Mouse (Mus musculus): ENCODE measurements at regions not wholly inside any gene's neighbourhood (a gene's known extent, or its start where the extent isn't known, plus 50 kb on each side); places are given as distances from the start of the nearest gene placed in this dataset.

DNA sequence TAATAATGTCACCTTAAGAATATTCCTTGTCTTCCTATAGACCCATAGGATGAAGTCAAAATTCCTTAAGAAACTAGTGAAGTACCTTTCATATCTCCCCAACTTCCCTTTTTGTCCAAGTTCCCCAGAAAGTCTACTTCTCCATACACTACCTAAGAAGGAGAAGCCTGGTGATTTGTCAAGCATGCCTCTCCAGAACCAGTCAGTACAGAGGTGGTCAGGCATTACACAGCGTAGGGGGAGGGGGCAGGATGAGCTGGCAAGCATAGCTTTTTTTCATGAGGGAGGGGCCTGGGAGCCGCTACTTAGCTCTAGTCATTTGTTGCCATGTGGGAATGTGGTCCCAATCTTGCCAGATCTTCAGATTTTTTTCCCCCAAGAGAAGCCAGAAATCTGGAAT is 54.0 kb upstream of the Satb2 start:
- intact Hi-C loops (cut with DNase I), result no loop called here
- DNase-seq, result no peak

DNA sequence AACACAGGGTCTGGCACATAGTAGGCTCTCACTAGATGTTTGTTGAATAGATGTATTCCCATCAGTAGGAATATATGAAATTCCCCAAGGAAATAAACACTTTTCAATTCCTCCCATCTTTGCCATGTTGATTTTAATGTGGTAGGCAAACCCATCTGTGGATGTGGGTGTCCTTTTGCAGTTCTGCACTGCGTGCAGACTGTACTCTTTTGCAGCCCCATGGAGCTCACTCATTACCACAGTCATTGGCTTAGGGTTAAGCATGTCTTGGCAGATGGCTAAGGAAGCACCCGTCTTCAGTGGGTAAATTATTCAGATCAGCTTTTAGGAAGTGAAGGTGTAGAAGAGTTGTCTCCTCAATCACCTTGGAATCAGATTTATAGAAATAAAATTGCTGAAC is 54.8 kb upstream of the Satb2 start:
- DNase-seq, result no peak
- intact Hi-C loops (cut with DNase I), result no loop called here

DNA sequence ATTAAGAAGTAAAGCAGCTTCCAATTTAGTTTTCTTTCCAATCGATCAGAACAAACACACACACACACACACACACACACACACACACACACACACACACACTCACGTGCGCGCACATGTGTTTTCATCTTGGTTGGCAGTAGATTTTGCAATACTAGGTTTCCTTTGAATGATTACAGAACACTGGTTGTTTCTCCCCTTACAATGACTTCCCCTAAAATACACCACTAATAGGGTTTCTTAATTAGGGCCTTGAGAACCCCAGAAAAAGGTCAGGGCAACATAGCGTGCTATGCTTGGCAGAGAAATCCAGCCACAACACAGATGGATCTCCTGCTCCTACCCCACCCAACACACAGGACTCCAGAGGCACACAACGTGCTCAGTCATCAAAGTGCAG is 56.0 kb upstream of the Satb2 start:
- intact Hi-C loops (cut with DNase I), result no loop called here

DNA sequence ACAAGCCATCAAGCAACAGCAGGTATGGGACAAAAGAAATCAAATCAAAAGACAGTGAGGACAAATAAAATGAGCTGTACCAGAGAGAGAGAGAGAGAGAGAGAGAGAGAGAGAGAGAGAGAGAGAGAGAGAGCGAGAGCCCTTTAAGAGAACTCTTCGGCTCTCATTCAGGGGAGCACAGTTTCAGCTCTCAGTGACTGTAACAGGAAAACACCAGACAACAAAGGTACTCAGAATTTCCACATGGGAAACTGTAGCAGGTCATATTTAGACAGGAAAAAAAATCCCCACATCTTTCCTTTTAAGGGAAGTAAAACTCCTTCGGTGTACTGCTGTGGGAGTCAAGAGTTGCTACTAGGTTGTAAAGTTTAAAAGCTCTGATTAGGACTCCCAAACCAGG is 57.9 kb upstream of the Satb2 start:
- intact Hi-C loops (cut with DNase I), result no loop called here
- DNase-seq, result no peak

More for the DNA sequence above, 56.0 kb upstream of the Satb2 start:
- no peak for DNase-seq

DNA sequence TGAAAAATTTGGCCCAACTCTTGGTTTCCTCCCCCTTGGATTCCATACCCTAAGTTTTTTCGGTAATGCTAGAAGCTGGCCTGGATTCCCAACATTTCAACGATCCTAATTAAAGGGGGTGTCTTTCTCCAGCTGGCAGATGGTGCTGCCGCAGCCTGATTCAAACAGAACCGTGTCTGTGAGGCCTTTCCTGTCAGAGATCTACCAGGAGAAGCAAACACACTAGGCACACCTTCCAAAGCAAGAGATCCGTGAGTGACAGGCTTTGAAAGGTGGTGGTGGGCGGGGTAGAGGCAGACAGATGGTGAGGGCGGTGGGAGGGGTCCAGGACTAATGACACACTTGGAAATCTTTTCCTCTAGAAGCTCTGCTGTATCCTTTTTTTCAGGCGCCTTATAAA is 61.8 kb upstream of the Satb2 start:
- intact Hi-C loops (cut with DNase I), result no loop called here
- DNase-seq, result no peak

DNA sequence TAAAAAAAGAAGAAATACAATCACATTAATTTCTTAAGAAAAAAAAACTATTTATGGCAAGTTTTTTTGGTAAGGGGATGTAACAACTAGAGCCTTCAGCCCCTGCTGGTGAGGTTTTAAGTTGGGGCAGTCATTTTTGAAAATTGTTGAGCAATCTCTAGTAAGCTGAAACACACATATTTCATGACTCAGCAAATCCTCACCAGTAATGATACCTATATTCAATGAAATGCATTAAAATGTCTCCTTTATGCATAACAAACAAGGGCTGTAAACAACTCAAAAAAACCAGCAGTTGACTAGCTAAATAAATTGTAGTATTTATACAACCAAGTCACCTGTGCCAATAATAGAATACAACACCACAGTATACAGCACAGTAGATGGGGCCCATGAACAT is 63.1 kb upstream of the Satb2 start:
- no peak for DNase-seq
- intact Hi-C loops (cut with DNase I), result no loop called here

DNA sequence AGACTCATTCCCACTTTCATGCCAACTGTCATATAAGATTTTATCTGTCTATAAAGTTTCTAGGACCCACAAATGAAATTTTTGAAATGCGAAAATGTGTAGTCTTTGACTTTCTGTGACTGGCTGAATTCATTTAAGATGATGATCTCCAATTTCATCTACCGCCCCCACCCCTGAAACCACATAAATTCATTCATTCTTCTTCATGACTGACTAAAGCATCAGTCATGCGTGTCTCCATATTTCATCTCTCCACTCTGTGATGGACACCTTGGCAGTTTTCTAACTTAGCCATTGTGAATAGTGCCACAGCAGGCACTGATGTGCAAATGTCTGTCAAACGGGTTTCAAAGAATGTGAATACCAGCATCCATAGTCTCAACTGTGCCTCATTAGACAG is 75.4 kb upstream of the Satb2 start:
- intact Hi-C loops (cut with DNase I), result no loop called here

DNA sequence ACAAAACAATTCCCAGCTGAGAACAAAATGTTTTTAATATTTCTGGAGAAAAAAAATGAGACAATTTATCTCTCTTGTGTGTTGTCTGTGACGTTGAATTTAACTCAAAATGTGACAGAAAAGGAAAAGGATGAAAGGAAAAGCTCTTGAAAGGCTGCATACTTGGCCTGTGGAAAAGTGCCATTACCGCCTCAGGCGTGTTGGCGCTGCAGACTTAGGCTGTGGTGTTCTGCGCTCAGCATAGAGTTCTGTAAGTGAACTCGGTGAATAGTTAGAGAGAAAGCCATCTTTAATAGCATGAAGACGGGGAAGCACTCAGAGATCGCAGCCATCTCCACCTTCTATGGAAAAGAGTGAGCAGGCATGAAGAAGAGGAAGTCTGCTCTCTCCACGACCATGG is 77.5 kb upstream of the Satb2 start:
- intact Hi-C loops (cut with DNase I), result no loop called here

More for the DNA sequence above, 75.4 kb upstream of the Satb2 start:
- no peak for DNase-seq

DNA sequence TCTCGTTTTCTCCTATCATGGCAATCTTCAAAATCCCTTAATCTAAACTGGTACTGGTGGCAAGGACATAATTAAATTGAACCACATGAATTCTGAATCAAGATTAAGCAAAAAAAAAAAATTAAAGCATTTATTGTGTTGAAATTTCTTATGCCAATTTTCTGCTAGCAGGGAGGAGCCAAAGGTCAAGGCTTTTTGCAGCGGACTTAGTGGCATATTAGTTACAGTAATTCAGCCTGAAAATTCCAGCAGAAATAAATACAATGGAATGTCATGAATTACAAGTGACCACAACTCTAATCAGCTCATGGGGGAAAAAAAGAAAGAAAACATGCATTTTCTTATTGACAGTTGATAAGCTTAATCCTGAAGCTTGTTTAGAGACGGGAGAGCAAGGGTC is 80.8 kb upstream of the Satb2 start:
- no peak for DNase-seq
- intact Hi-C loops (cut with DNase I), result no loop called here

More for the DNA sequence above, 77.5 kb upstream of the Satb2 start:
- DNase-seq, result no peak

DNA sequence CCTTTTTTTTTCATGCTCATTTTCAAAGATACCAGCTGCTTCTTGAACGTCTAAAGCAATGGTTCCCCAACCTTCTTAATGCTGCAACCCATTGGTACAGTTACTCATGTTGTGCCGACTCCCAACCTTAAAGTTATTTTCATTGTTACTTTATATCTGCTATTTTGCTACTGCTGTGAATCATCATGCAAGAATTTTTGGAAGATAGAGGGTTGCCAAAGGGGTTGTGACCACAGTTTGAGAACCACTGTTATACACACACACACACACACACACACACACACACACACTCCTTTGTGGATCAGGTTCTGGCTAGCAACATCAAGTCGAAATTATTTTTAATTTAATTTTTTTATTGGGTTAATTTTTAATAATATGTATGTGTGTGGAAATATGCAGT is 96.8 kb upstream of the Satb2 start:
- intact Hi-C loops (cut with DNase I), result no loop called here
- no peak for DNase-seq

DNA sequence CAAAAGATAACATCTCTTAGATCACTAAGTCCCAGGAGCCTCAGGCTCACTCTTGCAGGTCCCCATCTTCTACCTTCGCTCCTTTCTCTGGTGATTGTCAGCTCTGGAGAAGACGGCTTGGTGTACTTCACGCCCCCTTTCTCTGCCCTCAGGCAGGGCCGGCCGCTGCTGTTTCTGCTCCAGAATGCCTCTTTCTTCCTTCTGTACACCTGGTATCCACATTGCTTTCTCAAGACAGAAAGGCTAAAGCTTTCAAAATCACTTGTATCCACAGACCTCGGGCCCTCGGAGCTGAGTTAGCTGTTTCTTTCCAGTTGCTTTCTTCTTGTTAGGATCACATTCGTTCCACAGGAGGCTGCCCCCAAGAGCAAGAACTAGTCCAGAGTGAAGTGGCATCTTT is 98.2 kb upstream of the Satb2 start:
- intact Hi-C loops (cut with DNase I), result no loop called here
- no peak for DNase-seq

DNA sequence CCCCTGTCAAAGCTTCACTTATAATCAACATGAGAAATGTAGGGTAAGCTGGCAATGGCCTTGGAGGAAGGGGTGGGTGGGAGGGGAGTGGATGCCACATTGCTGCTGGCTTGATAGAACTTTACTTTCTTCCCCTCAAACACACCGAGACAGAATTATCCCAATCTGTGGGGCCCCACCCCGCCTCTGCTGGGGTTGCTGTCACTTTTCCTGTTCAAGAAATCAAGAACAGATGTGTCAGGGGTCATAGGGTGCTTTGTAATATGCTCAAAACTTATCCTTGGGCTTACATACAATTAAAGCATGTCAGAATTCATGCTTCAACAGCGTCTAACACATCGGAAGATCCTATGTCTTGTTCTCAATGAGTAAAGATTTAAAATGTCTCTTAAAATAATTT is 101.9 kb upstream of the Satb2 start:
- intact Hi-C loops (cut with DNase I), result no loop called here
- no peak for DNase-seq

DNA sequence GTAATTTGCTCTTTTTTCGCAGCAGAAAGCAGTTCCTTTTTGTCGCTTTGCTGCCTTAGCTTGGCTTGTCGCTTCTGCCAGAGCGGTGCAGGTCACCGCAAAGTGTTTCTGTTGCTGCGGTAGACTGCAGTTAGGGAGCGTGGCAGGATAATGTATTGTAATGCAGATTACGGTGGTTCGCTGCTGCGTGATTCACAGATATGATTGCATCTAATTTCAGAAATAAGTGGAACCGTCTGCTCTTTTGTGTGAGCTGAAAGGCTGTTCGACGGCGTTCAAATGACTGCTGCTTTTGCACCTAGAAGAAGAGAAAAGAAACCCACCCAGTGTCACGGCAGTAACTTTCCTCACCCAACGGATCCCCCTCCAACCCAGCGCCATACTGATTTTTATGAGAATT is 104.7 kb upstream of the Satb2 start:
- DNase-seq, result no peak
- intact Hi-C loops (cut with DNase I), result no loop called here

DNA sequence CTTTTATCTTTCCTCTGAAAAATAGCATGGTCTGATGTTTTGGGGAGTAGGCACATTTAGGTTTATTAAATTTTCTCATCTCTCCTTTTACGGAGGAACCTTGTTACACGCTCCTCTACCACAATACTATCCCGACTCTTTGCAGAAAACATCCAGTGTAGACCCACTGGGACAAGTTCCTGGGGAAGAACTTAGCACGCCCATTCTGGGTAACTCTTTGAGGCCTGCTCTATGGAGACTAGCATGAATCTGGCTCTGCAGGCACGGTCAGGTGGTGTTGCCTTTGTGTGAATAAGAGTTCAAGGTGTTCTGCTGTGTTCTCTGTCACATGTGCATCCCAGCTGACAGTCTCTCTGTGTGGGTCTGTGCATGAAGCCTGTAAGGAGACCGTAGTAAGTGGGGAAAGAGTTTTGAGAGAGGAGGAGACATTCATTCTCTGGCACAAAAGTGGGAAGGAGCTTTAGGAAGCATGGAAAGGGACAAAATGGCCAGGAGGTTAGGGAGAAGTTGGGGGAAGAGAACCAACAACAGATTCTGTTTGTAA is 105.2 kb upstream of the Satb2 start:
- intact Hi-C loops (cut with DNase I), result no loop called here
- DNase-seq, result no peak

DNA sequence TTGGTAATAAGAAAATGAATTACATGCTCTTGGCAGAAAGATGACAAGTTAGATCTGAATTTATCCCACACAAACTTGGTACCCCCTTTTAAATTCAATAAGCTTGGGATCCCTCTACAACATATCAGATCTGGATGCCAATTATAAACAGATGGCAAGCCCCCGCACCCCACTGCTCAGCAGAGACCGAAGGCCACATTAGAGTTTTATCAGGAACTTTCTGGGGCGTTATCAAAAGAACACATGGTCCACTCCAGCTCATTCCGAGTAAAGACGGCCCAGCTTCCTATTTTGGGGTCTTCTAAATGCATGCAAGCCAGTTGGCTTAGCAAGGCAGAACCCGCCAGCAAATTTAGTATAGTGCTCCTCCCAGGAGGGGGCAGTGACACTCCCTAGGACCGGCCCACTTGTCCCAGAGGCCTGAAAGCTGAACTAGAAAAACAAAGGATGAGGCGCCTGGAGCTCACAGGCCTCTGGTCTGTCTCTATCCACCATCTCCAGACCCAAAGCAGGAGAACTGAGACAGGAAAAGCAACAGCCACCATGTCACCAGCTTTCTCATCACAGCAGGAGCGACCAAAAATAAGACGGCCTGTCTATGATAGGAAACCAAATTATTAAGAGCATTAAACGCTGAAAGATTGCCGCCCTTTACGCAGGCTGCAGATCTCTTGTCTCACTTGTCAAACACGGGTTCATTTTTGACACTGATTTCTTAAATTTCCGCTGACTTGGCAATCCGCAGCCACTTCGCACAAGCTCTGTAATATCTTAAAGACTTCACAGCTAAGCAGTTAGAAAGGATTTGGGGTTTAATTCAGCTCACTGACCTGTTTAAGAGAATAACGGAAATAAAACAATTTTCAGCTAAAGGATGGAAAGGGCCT is 117.2 kb upstream of the Satb2 start:
- DNase-seq, result peak; percentile 14 to 18
- intact Hi-C loops (cut with DNase I), result no loop called here

DNA sequence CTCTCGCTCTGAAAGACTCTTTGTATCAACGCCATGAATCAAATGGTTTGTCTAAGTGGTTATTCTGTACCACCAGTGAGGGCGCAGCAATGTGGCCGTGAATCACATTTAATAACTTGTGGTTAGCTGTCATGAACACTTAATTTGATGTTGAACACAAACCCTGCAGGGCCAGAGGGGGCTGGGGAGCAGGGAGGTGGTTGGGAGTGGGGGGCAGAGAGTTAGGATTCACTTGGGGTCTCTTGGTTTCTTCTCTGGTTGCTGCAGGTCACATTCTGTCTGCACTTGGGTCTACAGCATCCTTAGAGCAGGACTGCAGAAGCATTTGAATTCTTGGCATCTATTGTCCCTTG is 117.8 kb upstream of the Satb2 start:
- DNase-seq, result no peak
- intact Hi-C loops (cut with DNase I), result no loop called here

DNA sequence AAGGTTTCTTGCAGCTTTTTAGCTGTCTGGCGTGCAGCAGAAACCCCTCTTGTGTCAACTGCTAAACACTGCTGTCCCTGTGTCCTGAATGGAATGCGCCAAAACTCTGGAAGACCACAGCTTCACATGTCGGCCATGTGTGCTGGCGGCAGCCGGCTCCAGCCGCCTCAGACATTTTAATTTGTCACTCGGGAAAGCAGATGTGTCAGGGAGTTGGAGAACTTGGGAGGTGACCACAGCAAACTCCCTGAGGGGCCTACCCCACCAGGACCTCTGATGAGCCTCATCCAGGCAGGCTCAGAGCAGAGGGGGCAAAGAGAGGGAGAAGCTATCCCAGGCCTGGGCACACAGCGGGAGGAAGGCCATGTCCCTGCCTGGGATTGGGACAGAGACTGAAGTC is 118.3 kb upstream of the Satb2 start:
- intact Hi-C loops (cut with DNase I), result no loop called here
- DNase-seq, result peak; percentile 27 to 30

DNA sequence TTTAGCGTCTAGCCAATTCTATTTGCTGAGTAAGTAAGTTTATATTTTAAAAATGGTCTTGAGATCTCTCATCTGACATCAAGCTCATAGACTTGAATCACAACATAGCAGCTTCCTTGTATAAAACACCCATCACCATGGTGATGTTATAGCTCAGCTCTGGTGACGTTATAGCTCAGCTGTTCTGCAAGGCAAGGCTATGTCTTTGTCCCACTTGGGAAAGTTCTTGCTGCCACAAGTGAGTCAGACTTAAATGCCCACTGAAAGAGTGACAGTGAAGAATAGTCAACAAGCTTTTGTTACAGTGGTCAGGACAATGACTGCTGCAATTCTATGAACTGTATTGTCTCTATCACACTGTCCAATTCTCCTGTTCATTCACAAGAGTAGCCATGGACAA is 122.2 kb upstream of the Satb2 start:
- DNase-seq, result no peak
- intact Hi-C loops (cut with DNase I), result no loop called here

DNA sequence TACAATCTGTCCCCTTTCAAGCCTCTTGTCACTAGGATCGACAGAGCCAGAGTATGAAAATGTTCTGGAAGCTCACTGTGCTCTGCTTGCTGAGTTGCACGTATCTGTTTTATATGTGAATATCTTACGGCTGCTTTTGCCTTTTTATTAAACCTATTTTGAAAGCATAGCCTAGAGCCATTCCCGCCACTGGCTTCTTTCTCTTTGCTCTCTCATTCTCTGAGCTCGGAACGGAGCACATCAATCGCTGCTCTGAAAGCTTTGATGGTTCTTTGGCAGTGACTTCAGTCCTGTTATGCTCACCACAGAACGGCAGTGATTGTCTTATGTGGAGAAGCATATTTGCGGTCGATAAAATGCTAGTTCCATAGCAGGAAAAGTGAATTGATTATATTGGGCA is 128.9 kb upstream of the Satb2 start:
- DNase-seq, result no peak
- intact Hi-C loops (cut with DNase I), result no loop called here

DNA sequence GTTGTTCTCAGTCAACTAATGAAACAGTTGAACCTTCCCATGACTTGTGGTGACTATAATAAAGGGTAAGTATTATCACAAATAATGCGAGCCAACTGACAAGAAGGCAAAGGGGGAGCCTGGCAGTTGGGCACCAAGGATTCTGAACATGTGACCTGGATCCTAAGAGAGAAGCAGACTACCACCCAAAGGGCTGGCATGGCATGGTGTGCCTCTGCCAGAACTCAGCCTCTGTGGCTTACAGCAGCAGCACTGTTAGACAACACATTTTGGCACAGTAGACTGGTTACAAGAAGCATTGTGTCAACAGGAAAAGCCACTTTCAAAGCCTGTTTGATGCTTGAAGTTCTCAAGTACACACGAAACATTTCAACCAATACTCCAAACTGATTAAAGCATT is 142.2 kb upstream of the Satb2 start:
- intact Hi-C loops (cut with DNase I), result no loop called here
- no peak for DNase-seq

DNA sequence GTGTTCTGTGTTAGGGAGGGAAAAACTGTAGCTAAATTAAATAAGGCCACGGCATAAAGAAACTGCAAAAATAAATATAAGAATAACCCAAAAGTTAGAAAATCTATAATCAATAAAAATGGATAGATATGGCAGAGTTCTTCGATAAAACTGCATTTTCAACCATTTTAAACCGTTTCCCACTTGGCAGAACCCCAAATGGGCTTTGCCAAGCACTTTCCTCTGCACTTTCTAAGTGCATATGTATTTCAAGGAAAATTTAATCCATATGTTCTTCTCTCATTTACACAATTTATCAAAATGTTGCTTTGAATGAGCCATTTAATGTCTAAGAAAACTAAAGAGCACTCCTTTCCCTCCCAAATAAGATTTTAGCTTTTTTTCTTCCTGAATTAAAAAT is 165.7 kb upstream of the Satb2 start:
- no peak for DNase-seq
- intact Hi-C loops (cut with DNase I), result no loop called here

DNA sequence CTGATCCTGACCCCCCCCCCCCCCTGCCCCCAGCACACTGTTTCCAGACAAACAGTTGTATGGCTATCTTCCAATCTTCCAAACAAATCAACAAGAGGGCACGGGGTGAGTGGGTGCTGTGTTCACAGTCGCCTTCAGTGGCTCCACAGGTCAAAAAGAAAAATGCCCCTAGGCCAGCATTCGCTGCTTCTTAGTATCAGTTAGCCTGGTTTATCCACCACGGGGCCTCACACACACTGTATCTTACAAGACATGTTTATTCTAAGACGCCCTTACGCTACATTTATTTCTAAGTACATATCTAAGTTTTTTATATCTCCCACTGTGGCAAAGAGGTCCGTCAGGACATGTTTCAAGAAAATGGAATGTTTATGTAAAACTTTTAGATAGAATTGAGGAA is 177.4 kb upstream of the Satb2 start:
- DNase-seq, result no peak
- intact Hi-C loops (cut with DNase I), result no loop called here

DNA sequence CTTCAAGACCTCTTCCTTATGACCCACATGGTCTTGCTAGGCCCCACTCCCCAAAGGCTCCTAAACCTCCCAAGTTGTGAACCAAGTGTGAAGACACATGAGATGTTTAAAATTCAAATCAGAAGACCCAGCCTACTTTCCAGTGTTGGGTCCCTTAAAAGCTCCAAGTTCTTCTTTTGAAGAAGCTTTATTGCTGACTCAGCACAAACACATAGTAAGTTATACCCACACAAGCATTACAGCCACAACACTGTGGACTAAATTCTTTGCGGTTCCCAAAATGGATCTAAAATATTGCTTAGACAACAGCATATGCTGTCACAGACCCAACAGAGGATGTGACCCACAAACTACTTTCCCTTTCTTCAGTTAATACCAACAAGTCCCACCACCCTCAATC is 186.0 kb upstream of the Satb2 start:
- no peak for DNase-seq
- intact Hi-C loops (cut with DNase I), result no loop called here
